Mouse (Mus musculus) urinary bladder, adult 2 months (tissue): ENCODE measurements around the gene Pold2. TPM values are rescaled to one million over a fixed set of nuclear protein-coding genes. Genes with fewer than 3 reads are reported as not detected.

Experiments used
- DNase-seq: peaks from one replicate; pipeline ENCODE4 v3.0.0; 2022; ENCODE audit warnings: low spot score
- polyA plus RNA-seq: library from polyadenylated mRNA; depleted of rRNA; stranded (reverse); fragments of >200 nt; gene quantifications from 2 replicates; pipeline ENCODE4 v1.2.3, GENCODE M21; 2012

The Pold2 gene
- polyA plus RNA-seq, 1 experiment: 43.2 TPM

GRCm38 (mm10) chr11:5858723-5859122 lies 19.4 kb downstream of the Pold2 start:
- no peak for DNase-seq

- no peak for DNase-seq
Observed at GRCm38 (mm10) chr11:5856479-5857130, 21.5 kb downstream of the Pold2 start.

DNA sequence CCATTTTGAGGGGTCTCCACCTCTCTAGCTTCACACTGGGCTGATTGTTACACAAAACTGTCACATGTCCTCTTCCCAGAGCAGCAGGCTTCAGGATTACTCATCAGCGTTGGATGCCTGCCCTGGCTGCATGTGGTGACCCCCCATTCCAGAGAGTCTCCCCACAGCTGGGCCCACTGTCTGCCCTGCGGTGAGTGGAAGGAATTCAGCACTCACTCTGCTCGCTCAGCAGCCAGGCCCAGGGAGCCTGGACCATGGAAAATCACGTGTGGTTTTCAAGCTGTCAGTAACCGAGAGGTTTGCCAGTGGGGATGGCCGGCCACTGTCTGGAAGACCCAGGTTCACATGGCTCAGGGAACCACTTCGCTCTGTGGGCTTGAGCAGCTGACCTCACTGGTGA lies 22.2 kb downstream of the Pold2 start:
- no peak for DNase-seq

- no peak for DNase-seq
Observed at GRCm38 (mm10) chr11:5855481-5855880, 22.6 kb downstream of the Pold2 start.

DNA sequence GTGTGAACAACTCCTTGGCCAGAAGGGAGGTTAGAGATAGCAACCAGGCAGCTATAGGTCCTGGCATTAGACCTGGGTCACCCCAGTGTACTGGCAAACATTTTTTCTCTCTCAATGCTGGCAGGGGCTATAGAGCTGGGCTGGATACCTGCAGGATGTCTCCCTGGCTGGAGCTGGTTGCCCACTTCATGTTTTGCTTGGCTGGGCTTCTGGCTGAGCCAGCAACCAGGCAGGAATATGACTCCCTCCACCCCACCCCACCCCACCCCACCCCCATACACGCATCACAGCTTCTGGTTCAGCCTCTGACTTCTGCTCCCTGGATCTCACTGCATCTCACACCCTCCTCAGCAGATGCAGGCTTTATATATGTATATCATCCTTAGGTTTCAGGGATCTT lies 25.8 kb downstream of the Pold2 start:
- DNase-seq: no peak

DNA sequence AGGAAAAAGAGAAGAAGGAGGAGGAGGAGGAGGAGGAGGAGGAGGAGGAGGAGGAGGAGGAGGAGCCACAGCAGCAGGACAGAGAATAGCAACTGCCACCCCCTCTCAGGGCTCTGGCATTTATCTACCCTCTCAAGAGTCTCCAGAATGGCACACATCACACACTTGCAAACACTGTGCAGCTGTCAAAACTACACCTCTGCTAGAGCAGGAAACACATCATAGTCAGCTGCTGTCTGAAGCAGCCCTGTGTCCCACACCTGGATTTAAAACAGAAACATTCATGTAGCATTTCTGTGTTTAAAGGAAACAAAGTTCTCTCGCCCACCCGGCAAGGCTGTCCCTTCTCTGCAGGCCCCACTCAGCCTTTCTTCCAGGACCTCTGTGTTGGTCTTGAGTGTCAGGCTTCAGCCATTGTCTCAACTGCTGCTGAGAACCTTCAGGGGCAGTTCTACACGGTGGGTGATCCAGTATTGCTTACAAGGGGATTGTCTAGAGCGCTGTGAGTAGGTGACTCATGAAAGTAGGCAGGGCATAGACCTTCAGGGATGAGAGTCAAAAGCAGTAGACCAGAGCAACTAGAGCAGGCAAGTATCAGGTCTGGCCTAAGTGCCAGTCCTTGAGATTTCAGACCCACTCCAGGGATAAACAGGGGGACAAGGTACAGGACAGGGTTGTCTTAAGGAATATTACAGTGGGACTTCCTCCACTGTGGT lies 26.9 kb downstream of the Pold2 start:
- DNase-seq: no peak

GRCm38 (mm10) chr11:5850452-5850851 lies 27.6 kb downstream of the Pold2 start:
- DNase-seq: no peak

DNA sequence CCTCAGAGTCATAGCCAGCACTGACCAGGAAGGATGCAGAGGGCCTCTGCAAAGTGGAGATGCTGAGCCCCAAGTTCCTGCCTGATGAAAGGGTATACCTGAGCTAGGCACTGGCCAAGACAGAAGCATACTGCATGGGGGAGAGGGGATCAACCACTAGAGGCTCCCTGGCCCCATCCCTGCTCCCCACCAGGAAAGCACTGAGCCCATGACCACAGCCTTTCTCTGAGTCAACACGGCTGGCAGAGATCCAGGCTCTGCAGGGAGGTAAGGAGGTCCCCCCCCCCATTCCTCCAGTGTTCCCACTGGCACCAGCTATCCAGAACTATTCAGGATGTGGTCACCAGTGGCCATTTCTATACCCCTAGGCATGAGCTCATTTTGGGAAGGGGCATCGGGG lies 28.8 kb downstream of the Pold2 start:
- no peak for DNase-seq

GRCm38 (mm10) chr11:5848741-5849140 lies 29.4 kb downstream of the Pold2 start:
- DNase-seq: no peak

DNA sequence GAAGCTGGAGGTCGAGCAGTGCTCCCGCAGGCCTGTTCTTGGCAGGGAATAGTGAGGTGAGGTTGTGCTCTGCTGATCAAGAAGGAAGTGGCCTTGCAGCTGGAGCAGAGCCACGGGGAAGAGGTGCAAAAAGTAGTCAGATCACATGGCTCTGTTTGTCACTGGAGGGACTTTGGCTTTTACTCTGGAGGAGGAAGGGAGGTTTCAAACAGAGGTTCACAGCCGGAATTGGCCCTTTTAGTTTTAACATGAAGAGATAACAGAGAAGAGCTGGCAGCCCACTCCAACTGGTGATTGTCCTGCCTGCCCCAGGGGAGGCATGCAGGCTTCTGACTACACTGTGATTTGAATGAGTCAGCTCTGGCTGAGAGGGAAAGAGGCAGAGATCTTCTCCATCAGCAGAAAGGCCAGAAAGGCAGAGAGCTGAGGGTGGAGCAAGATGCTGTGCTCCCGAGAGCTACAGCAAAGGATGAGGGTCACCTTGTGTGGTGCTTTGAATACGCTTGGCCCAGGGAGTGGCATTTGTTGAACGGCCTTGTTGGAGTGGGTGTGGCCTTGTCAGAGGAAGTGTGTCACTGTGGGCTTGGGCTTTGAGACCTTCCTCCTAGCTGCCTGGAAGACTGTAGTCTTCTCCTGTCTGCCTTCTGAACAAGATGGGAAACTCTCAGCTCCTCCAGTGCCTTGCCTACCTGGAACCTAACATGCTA lies 31.3 kb downstream of the Pold2 start:
- DNase-seq: no peak

GRCm38 (mm10) chr11:5843131-5843530 lies 35.0 kb downstream of the Pold2 start:
- DNase-seq: no peak

GRCm38 (mm10) chr11:5841751-5842150 lies 36.3 kb downstream of the Pold2 start:
- DNase-seq: no peak

GRCm38 (mm10) chr11:5840346-5840745 lies 37.7 kb downstream of the Pold2 start:
- no peak for DNase-seq

- peak; percentile 70 for DNase-seq
Observed at GRCm38 (mm10) chr11:5837251-5838246, 40.5 kb downstream of the Pold2 start, which contains the start of gene Polm. TSS of gene Polm (minus strand) at chr11:5838016.

GRCm38 (mm10) chr11:5836126-5836525 lies 42.0 kb downstream of the Pold2 start:
- DNase-seq: no peak

GRCm38 (mm10) chr11:5835057-5835456 lies 43.0 kb downstream of the Pold2 start:
- no peak for DNase-seq

- no peak for DNase-seq
Observed at GRCm38 (mm10) chr11:5834506-5834905, 43.6 kb downstream of the Pold2 start.

- DNase-seq: no peak
Observed at GRCm38 (mm10) chr11:5829327-5829726, 48.8 kb downstream of the Pold2 start.

GRCm38 (mm10) chr11:5828509-5829191 lies 49.4 kb downstream of the Pold2 start:
- no peak for DNase-seq

DNA sequence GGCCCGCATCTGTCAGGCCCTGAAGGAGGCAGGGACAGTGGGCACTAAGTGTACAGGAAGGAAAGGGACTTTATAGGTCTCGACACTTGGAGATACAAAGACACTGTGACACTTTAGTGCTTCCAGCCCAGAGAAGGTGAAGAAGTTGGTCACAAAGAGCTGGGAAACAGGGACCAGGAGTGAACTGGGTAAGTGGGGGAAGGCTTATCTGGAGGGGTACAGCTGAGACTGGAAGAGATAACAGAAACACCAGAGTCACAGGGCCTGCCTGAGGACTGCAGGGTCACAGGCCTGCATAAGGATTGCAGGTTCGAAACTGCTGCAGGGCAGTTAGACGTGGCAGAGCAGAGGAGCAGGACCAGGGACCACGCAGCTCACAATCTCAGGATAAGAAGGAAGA lies 50.2 kb downstream of the Pold2 start:
- no peak for DNase-seq

- DNase-seq: no peak
Observed at GRCm38 (mm10) chr11:5825432-5825831, 52.7 kb downstream of the Pold2 start.
